Mouse (Mus musculus): ENCODE measurements around the gene Umad1.

Gene Umad1

GRCm38 (mm10) chr6:8474316-8474715, 215.2 kb downstream of the Umad1 start:
- DNase-seq (ENCODE audit: low spot score): no peak

GRCm38 (mm10) chr6:8474820-8475219, 215.7 kb downstream of the Umad1 start:
- no peak for DNase-seq (ENCODE audit: low spot score)

- no peak for DNase-seq (ENCODE audit: low spot score)
These were observed 220.1 kb downstream of the Umad1 start for GRCm38 (mm10) chr6:8479176-8479575.

- DNase-seq (ENCODE audit: low spot score): no peak
These were observed 225.6 kb downstream of the Umad1 start for GRCm38 (mm10) chr6:8484437-8485275.

- no peak for DNase-seq (ENCODE audit: low spot score)
These were observed 226.5 kb downstream of the Umad1 start for GRCm38 (mm10) chr6:8485414-8486175.

- no peak for DNase-seq (ENCODE audit: low spot score)
These were observed 227.4 kb downstream of the Umad1 start for GRCm38 (mm10) chr6:8486391-8487043.

GRCm38 (mm10) chr6:8487044-8487853, 228.2 kb downstream of the Umad1 start:
- no peak for DNase-seq (ENCODE audit: low spot score)

- no peak for DNase-seq (ENCODE audit: low spot score)
These were observed 229.2 kb downstream of the Umad1 start for GRCm38 (mm10) chr6:8488249-8488648.

- DNase-seq (ENCODE audit: low spot score): no peak
These were observed 230.2 kb downstream of the Umad1 start for GRCm38 (mm10) chr6:8489266-8489665.

GRCm38 (mm10) chr6:8489938-8490585, 231.0 kb downstream of the Umad1 start:
- no peak for DNase-seq (ENCODE audit: low spot score)

GRCm38 (mm10) chr6:8492248-8492647, 233.2 kb downstream of the Umad1 start:
- DNase-seq (ENCODE audit: low spot score): no peak

- DNase-seq (ENCODE audit: low spot score): no peak
These were observed 236.2 kb downstream of the Umad1 start for GRCm38 (mm10) chr6:8495109-8495826.

GRCm38 (mm10) chr6:8495827-8496222, 236.7 kb downstream of the Umad1 start:
- no peak for DNase-seq (ENCODE audit: low spot score)

- no peak for DNase-seq (ENCODE audit: low spot score)
These were observed 238.3 kb downstream of the Umad1 start for GRCm38 (mm10) chr6:8497234-8497867.

GRCm38 (mm10) chr6:8497868-8498257, 238.8 kb downstream of the Umad1 start:
- DNase-seq (ENCODE audit: low spot score): no peak

- no peak for DNase-seq (ENCODE audit: low spot score)
These were observed 239.9 kb downstream of the Umad1 start for GRCm38 (mm10) chr6:8498961-8499360.

- DNase-seq (ENCODE audit: low spot score): no peak
These were observed 244.9 kb downstream of the Umad1 start for GRCm38 (mm10) chr6:8503953-8504352.

GRCm38 (mm10) chr6:8504521-8505228, 245.6 kb downstream of the Umad1 start:
- no peak for DNase-seq (ENCODE audit: low spot score)

GRCm38 (mm10) chr6:8506631-8507030, 247.5 kb downstream of the Umad1 start:
- DNase-seq (ENCODE audit: low spot score): no peak

All from urinary bladder, postnatal 25 days (tissue).